Mouse (Mus musculus) C2C12 (cell line): ENCODE data around the gene E2f3. TPM values are rescaled to one million over a fixed set of nuclear protein-coding genes. Genes with fewer than 3 reads are reported as not detected.

Experiments
- H3K27me3 ChIP-seq: one replicate; pipeline ENCODE4 v1.6.1; 2011; ENCODE audit not compliant: control insufficient read depth, insufficient read depth, insufficient read length
- H3K36me3 ChIP-seq: one replicate; pipeline ENCODE4 v1.6.1; 2011; ENCODE audit not compliant: control insufficient read depth, insufficient read depth
- H3K4me3 ChIP-seq: one replicate; pipeline ENCODE4 v1.5.1; 2011; ENCODE audit warnings: mild to moderate bottlenecking, control low read depth; ENCODE audit not compliant: poor library complexity, insufficient read depth, severe bottlenecking
- H3K79me2 ChIP-seq: one replicate; pipeline ENCODE4 v1.6.1; 2011; ENCODE audit not compliant: control insufficient read depth, insufficient read depth
- H3K79me3 ChIP-seq: one replicate; pipeline ENCODE4 v1.6.1; 2011; ENCODE audit warnings: low read depth, control low read depth
- H3ac ChIP-seq: one replicate; pipeline ENCODE3; 2011; ENCODE audit warnings: low read depth; ENCODE audit not compliant: control insufficient read depth, insufficient read length
- CEBPB ChIP-seq: IDR thresholded peaks from one replicate; pipeline ENCODE4 v1.6.1; 2011; ENCODE audit warnings: low read depth, mild to moderate bottlenecking, control low read depth, moderate library complexity
- CTCF ChIP-seq: IDR thresholded peaks from one replicate; pipeline ENCODE4 v1.5.1; 2011; ENCODE audit not compliant: control insufficient read depth, insufficient read depth, insufficient read length
- FOSL1 ChIP-seq: IDR thresholded peaks from one replicate; pipeline ENCODE4 v1.8.0; 2011; ENCODE audit warnings: mild to moderate bottlenecking, low read length; ENCODE audit not compliant: poor library complexity, insufficient read depth, severe bottlenecking
- MAX ChIP-seq: IDR thresholded peaks from one replicate; pipeline ENCODE4 v1.6.1; 2011; ENCODE audit warnings: mild to moderate bottlenecking, control low read depth
- MYOD1 ChIP-seq: IDR thresholded peaks from one replicate; pipeline ENCODE4 v1.6.1; 2011; ENCODE audit warnings: low read depth; ENCODE audit not compliant: control insufficient read depth, insufficient read length
- MYOG ChIP-seq: IDR thresholded peaks from one replicate; pipeline ENCODE4 v1.6.1; 2011; ENCODE audit not compliant: control insufficient read depth, insufficient read length; ENCODE audit errors: extremely low read depth
- USF1 ChIP-seq: IDR thresholded peaks from one replicate; pipeline ENCODE4 v1.6.1; 2011; ENCODE audit warnings: low read depth, mild to moderate bottlenecking, control low read depth, moderate library complexity
- polyA plus RNA-seq: library from polyadenylated mRNA; unstranded; fragments of >200 nt; fragmentation: generic; extraction: Trizol; gene quantifications from one replicate; pipeline ENCODE4 v1.2.1, GENCODE M21; 2012; ENCODE audit warnings: missing spikeins

The E2f3 gene
- polyA plus RNA-seq, 1 experiment: 10.2 TPM

DNA sequence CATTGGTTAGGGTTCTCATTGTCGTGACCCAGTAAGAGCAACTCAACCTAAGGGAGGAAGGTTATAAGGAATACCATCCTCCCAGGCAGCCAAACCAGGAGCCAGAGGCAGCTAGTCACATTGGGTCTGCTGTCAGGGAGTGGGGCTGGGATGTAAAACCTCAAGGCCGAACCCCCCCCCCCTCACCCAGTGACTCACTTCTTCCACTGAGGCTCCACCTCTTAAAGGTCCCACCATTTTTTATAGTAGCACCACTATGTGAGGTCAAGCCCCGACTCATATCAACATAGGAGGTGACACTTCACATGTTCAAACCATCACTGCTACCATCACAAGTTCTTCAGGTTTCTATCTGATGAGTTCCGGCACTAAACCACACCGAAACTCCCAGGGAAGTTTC is 19.0 kb upstream of the E2f3 start:
- Histone ChIP-seq H3K27me3 (no peaks in the 10 kb centered on the region), H3K36me3 (no peaks in the 10 kb centered on the region), H3K4me3 (no peak overlapping the region), H3ac (no peak overlapping the region), H3K79me2 (no peaks in the 10 kb centered on the region), H3K79me3 (no peaks in the 10 kb centered on the region)
- TF ChIP-seq CTCF (no peak), CEBPB (no peak), FOSL1 (no peak), USF1 (no peak)

- no peak for TF ChIP-seq MAX
- TF ChIP-seq USF1: no peak
- TF ChIP-seq MYOG: no peak
- TF ChIP-seq MYOD1: peak; percentile 23
Measured at GRCm38 (mm10) chr13:30003169-30003568, 17.3 kb upstream of the E2f3 start.

DNA sequence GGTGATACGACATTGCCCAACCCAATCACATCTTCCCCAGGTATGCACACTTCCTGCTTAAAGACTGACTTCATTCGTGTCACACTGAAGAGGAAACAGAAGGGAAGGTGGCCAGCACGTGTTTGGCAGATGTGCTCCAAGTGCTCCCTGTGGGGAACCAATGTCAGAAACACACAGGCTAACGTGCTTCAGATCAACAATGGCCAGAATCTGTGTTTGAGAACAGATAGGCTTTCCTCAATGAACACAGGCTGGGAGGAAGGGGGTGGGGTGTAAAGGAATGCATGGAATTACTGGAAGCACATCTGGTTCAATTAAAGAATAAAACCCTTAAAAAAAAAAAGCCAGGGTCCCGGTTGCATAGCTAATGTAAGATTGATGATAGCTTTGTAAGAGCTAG is 15.2 kb upstream of the E2f3 start:
- Histone ChIP-seq H3K27me3 (no peaks in the 10 kb centered on the region), H3K36me3 (no peaks in the 10 kb centered on the region), H3K79me3 (no peaks in the 10 kb centered on the region), H3K4me3 (no peak overlapping the region), H3K79me2 (no peaks in the 10 kb centered on the region), H3ac (no peak overlapping the region)
- no peak for TF ChIP-seq USF1
- no peak for TF ChIP-seq MAX
- TF ChIP-seq CEBPB: no peak
- no peak for TF ChIP-seq FOSL1
- no peak for TF ChIP-seq MYOG
- TF ChIP-seq MYOD1: no peak

More at GRCm38 (mm10) chr13:30003169-30003568, 17.3 kb upstream of the E2f3 start:
- Histone ChIP-seq H3K79me3 (no peaks in the 10 kb centered on the region), H3K27me3 (no peaks in the 10 kb centered on the region), H3K79me2 (no peaks in the 10 kb centered on the region), H3ac (no peak overlapping the region), H3K36me3 (no peaks in the 10 kb centered on the region), H3K4me3 (no peak overlapping the region)

DNA sequence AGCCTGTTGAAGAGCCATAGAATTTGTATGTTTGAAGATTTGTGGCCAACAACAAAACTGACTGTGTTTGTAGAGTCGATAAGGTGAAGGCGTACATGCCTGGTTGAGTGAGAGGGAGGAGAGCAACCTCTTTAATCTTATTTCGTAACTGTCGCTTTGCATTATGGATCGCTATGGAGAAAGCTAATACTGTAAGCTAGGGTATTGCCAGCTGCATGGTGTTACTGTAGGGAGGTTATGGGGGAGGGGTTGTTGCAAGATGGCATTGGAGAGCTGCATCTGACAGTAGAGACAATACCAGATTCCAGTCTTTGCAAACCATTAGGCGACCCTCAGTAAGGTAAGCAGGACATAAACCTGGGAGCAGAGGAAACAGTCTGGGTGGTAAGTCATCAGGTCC is 2.1 kb upstream of the E2f3 start:
- TF ChIP-seq MAX: no peak
- TF ChIP-seq MYOG: no peak
- TF ChIP-seq CEBPB: no peak
- TF ChIP-seq FOSL1: no peak
- TF ChIP-seq MYOD1: no peak
- no peak for TF ChIP-seq USF1
- no peak for TF ChIP-seq CTCF
- Histone ChIP-seq H3ac (no peak overlapping the region), H3K79me2 (peaks cover 27% of the 10 kb centered on the region), H3K27me3 (no peaks in the 10 kb centered on the region), H3K79me3 (peaks cover 14% of the 10 kb centered on the region), H3K4me3 (no peak overlapping the region), H3K36me3 (no peaks in the 10 kb centered on the region)

GRCm38 (mm10) chr13:29986756-29987120 is 875 bp upstream of the E2f3 start:
- peaks cover 26% of the 10 kb centered on the region for H3K79me3 ChIP-seq
- H3ac ChIP-seq: peak overlapping the region; percentile 52
- peaks cover 4% of the 10 kb centered on the region for H3K36me3 ChIP-seq
- H3K27me3 ChIP-seq: no peaks in the 10 kb centered on the region
- peak overlapping the region; percentile 26 for H3K4me3 ChIP-seq
- H3K79me2 ChIP-seq: peaks cover 40% of the 10 kb centered on the region
- TF ChIP-seq MYOD1: no peak
- no peak for TF ChIP-seq CEBPB
- no peak for TF ChIP-seq MAX
- TF ChIP-seq MYOG: no peak
- no peak for TF ChIP-seq FOSL1
- no peak for TF ChIP-seq CTCF
- TF ChIP-seq USF1: no peak

DNA sequence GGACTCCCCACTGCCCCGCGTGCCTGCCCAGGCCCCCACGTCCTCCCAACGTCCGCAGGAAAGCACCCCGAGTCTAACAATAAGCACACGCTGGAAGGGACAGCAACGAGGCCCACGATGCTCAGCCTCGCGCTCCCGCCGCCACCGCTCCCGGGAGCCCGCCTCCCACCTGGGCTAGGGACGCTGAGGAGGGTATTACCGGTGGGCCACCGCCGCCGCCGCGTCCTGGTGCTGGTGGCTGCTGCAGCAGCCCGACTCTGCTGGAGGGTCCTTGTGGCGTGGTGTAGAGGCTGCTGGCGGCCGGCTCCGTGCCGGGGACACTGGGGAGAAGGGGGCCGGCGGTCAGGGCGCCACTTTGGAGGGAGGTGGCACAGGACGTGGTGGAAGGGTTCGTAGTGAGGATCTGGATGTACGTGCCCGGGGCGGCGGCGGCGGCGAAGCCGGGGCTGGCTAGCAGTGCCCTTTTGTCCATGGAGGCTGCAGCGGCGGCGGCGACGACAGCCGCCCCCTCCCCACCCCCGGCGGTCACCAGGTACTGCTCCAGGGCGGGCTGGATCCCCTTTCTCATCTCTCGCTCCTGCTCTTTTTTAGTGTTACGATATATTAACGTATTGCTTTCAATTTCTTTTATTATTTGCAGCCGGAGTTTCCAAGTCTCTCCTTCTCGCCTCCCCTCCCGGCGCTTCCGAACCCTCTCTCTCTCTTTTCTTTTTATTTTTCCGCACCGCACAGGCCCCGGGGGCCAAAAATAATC is 585 bp downstream of the E2f3 start:
- H3K36me3 ChIP-seq: peaks cover 12% of the 10 kb centered on the region
- no peaks in the 10 kb centered on the region for H3K27me3 ChIP-seq
- peaks cover 40% of the 10 kb centered on the region for H3K79me3 ChIP-seq
- peak overlapping the region; percentile 84 for H3K4me3 ChIP-seq
- peak overlapping the region; percentile 98 for H3ac ChIP-seq
- peaks cover 54% of the 10 kb centered on the region for H3K79me2 ChIP-seq
- no peak for TF ChIP-seq CTCF
- TF ChIP-seq CEBPB: no peak
- TF ChIP-seq MYOG: no peak
- no peak for TF ChIP-seq MAX
- TF ChIP-seq USF1: no peak
- no peak for TF ChIP-seq MYOD1
- TF ChIP-seq FOSL1: no peak
